Mouse (Mus musculus): ENCODE measurements around the gene Prss42.

The Prss42 gene

GRCm38 (mm10) chr9:110797866-110798265 lies at the start of gene Prss42:
Gene Prss42, plus strand, starts transcription at chr9:110798166.
- no peak for DNase-seq (ENCODE audit: low read depth)

- DNase-seq (ENCODE audit: low read depth): no peak
Observed at GRCm38 (mm10) chr9:110748451-110748850, 49.5 kb upstream of the Prss42 start.

- no peak for DNase-seq (ENCODE audit: low read depth)
Observed at GRCm38 (mm10) chr9:110750404-110751187, 47.4 kb upstream of the Prss42 start.

GRCm38 (mm10) chr9:110751412-110751811 lies 46.6 kb upstream of the Prss42 start:
- no peak for DNase-seq (ENCODE audit: low read depth)

- DNase-seq (ENCODE audit: low read depth): no peak
Observed at GRCm38 (mm10) chr9:110752917-110753435, 45.0 kb upstream of the Prss42 start.

- DNase-seq (ENCODE audit: low read depth): no peak
Observed at GRCm38 (mm10) chr9:110753773-110754172, 44.2 kb upstream of the Prss42 start.

- DNase-seq (ENCODE audit: low read depth): no peak
Observed at GRCm38 (mm10) chr9:110757816-110758215, 40.1 kb upstream of the Prss42 start.

- DNase-seq (ENCODE audit: low read depth): peak; percentile 20
Observed at GRCm38 (mm10) chr9:110758605-110759004, 39.4 kb upstream of the Prss42 start.

- peak; percentile 58 for DNase-seq (ENCODE audit: low read depth)
Observed at GRCm38 (mm10) chr9:110759265-110759664, 38.7 kb upstream of the Prss42 start.

- no peak for DNase-seq (ENCODE audit: low read depth)
Observed at GRCm38 (mm10) chr9:110760886-110761285, 37.1 kb upstream of the Prss42 start.

- no peak for DNase-seq (ENCODE audit: low read depth)
Observed at GRCm38 (mm10) chr9:110762763-110763162, 35.2 kb upstream of the Prss42 start.

GRCm38 (mm10) chr9:110763405-110763804 lies 34.6 kb upstream of the Prss42 start:
- DNase-seq (ENCODE audit: low read depth): no peak

- no peak for DNase-seq (ENCODE audit: low read depth)
Observed at GRCm38 (mm10) chr9:110772336-110772735, 25.6 kb upstream of the Prss42 start.

GRCm38 (mm10) chr9:110774403-110775268 lies 23.3 kb upstream of the Prss42 start:
- no peak for DNase-seq (ENCODE audit: low read depth)

- no peak for DNase-seq (ENCODE audit: low read depth)
Observed at GRCm38 (mm10) chr9:110775269-110776022, 22.5 kb upstream of the Prss42 start.

GRCm38 (mm10) chr9:110778100-110778499 lies 19.9 kb upstream of the Prss42 start:
- no peak for DNase-seq (ENCODE audit: low read depth)

- DNase-seq (ENCODE audit: low read depth): peak; percentile 6
Observed at GRCm38 (mm10) chr9:110778559-110778958, 19.4 kb upstream of the Prss42 start.

GRCm38 (mm10) chr9:110779242-110779913 lies 18.6 kb upstream of the Prss42 start:
- DNase-seq (ENCODE audit: low read depth): peak; percentile 29

- peak; percentile 90 for DNase-seq (ENCODE audit: low read depth)
Observed at GRCm38 (mm10) chr9:110781256-110781721, 16.7 kb upstream of the Prss42 start.

- DNase-seq (ENCODE audit: low read depth): peak; percentile 88
Observed at GRCm38 (mm10) chr9:110781731-110782130, 16.2 kb upstream of the Prss42 start.

- no peak for DNase-seq (ENCODE audit: low read depth)
Observed at GRCm38 (mm10) chr9:110783611-110784010, 14.4 kb upstream of the Prss42 start.

All from NIH3T3 (cell line).